Mouse (Mus musculus) kidney, postnatal 10 days (tissue): ENCODE measurements at regions not wholly inside any gene's neighbourhood (a gene's known extent, or its start where the extent isn't known, plus 50 kb on each side); places are given as distances from the start of the nearest gene placed in this dataset.

Source experiments
- DNase-seq: peaks from one replicate; pipeline ENCODE4 v3.0.0; 2021; ENCODE audit warnings: mixed read lengths

GRCm38 (mm10) chr1:14413826-14414445 is 1679.2 kb downstream of the 4930444P10Rik start:
- no peak for DNase-seq

DNA sequence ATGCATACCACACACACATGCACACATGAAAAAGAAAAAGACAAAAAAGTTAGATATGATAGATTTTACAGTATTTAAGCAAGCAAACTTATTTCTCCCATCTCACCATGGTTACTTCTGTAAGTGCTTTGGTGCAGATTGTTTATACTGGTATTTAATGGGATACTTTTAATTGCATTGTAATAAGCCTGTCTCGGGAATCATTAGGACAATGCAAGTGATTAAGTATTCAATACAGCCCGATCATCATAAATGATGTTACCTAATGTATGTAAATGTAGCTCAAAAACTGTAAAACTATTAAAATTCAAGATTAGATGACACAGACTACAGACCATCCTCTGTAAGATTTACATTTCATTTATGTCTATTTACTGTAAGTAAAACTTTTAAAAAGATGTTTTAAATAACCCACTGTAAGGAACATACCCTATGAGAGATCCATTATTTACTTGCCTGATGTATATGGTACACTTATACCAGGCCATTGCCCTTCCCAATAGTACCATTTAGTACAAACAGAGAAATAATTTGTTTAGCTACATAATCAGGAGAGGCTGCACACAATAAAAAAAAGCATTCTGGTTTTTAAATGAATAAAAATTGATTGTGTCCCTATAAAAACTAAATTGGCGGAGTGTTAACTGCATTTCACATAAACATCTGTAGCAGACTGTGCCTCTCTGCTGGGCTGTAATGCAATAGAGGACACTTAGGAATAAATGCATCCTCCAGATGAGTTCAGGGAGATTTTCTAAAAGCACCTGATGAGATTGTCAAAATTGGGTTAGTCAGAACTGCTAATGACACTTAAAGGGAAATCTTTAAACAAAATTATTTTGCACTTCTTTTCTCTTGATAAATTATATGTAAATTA is 1722.9 kb downstream of the 4930444P10Rik start:
- no peak for DNase-seq

DNA sequence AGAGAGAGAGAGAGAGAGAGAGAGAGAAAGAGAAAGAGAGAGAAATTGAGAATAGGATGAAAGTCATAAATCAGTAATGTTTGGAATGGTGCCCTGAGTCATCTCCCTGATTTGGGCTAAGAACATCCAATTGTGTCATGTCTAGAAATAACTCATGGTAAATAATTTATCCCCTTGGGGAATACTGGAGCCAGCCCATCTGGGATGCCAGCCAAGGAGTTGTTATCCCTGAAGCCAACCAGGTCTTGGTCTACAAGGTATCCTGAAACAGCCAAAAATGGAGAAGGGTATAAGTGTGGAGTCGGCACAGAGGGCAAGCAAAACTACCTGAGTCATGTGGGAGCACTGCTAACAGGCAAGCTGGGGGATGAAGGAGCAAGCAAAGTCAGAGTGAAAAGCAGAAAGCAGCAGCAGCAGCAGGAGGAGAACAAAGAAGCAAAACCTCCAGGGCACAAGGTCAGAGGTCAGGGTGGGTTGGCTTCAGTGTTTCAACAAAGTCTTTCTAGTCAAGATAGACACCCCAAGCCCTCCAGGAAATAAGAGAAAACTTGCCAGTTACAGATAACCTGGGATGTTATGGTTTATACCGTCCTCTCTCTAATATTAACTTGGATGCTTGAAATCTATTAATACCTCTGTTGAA is 1733.0 kb downstream of the 4930444P10Rik start:
- peak; percentile 27 for DNase-seq
